Comparison of ENCODE assay signal across 19 mouse cellular contexts in the genomic region with DNA sequence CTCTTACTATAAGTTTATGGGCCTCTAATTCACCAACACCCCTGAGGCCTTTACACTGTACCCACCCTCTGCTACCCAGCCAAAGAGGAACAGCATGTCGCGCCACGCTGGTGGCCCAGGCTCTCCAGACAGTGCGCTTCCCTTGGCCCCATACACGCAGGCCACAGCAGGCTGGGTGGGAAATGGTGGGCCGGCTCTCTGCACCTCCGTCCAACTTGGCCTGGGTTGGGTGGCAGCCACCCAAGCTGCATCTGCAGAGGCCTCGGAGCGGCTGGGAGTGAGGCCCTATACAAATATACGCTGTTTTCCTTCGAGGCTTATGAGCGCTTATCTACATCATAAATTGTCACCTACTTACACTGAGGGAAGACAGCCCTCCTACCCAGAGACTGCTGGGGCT.
A peak's percentile ranks its signal among the peaks of the same experiment; 100 is the strongest.
DNase-seq lines count a peak whose midpoint lies in the region; ATAC-seq and TF ChIP-seq lines count a peak whose summit lies in the region.
"Had no signal": no experiment of that assay in that cellular context is flagged by ENCODE, and none has a peak within 500 bp of the region (broad histone marks: within the 10 kb centered on the region; RNA-seq: fewer than 3 reads in every experiment).

No protein-coding gene starts in this region.

- 0 out of 2 replicates have a peak, but pooled peaks have one; percentile 22 for ATAC-seq in intestine, embryonic 14.5 days (replicated peaks; ENCODE audit: low FRiP score, low TSS enrichment, low read depth)
- no peak for ATAC-seq in intestine, embryonic 16.5 days
- ATAC-seq in lung, embryonic 14.5 days (ENCODE audit: insufficient read depth), result peak; percentile 64; the same call in 1 of the 2 replicates
- ATAC-seq: forebrain, embryonic 15.5 days; midbrain, embryonic 16.5 days had no signal

- DNase-seq in gastrocnemius, postnatal 4 days (ENCODE audit: low spot score in 2 of 2), result peak; percentile 35 to 53
- DNase-seq in gastrocnemius, postnatal 36 days, result no peak
- no peak for DNase-seq in intestine, embryonic 14.5 days (ENCODE audit: low spot score)
- peak; percentile 69 for DNase-seq in lung, embryonic 14.5 days
- DNase-seq in lung, postnatal 25 days (ENCODE audit: low spot score), result no peak
- DNase-seq in lung, postnatal 14 days, result peak; percentile 34
- DNase-seq: adrenal gland, postnatal 10 days; B cell, adult 2 months; cerebellum, adult 11 months; kidney, adult 8-10 months; layer of hippocampus, adult 9-11 months; retina, postnatal 1 day had no signal

- peaks cover 10% of the 10 kb centered on the region for H3K4me1 ChIP-seq in intestine, embryonic 14.5 days (replicated peaks; ENCODE audit: control insufficient read depth, insufficient read depth, low read length)
- H3K4me1 ChIP-seq in intestine, embryonic 16.5 days (ENCODE audit: control insufficient read depth, insufficient read depth, low read length), result peaks cover 9% of the 10 kb centered on the region
- H3K4me1 ChIP-seq in lung, embryonic 14.5 days (ENCODE audit: insufficient read depth), result peaks cover 10% of the 10 kb centered on the region; the same call in 1 of the 2 replicates
- H3K4me1 ChIP-seq: forebrain, embryonic 15.5 days; hindbrain, embryonic 15.5 days; liver, embryonic 15.5 days had no signal

- TF ChIP-seq CTCF in lung, embryonic 14.5 days (IDR thresholded peaks at IDR 0.05; ENCODE audit: low read depth), result no peak

- intact Hi-C loops in gastrocnemius, postnatal 36 days (cut with DNase I), result no loop called here

- H3K27me3 ChIP-seq in intestine, embryonic 14.5 days (replicated peaks; ENCODE audit: control insufficient read depth, insufficient read depth, low read length), result peaks cover 28% of the 10 kb centered on the region
- H3K27me3 ChIP-seq in intestine, embryonic 16.5 days (replicated peaks; ENCODE audit: control insufficient read depth, insufficient read depth, low read length), result peaks cover 20% of the 10 kb centered on the region; the same call in 1 of the 2 replicates
- H3K27me3 ChIP-seq in lung, embryonic 14.5 days (ENCODE audit: insufficient read depth, low read length), result no peaks in the 10 kb centered on the region; the same call in 1 of the 2 replicates
- H3K27me3 ChIP-seq: forebrain, embryonic 15.5 days; liver, embryonic 15.5 days had no signal

- H3K9ac ChIP-seq in intestine, embryonic 14.5 days (ENCODE audit: low read length), result no peak overlapping the region
- no peak overlapping the region for H3K9ac ChIP-seq in intestine, embryonic 16.5 days (ENCODE audit: low read depth, low read length)
- no peak overlapping the region for H3K9ac ChIP-seq in lung, embryonic 14.5 days
- H3K9ac ChIP-seq: embryonic facial prominence, embryonic 12.5 days; forebrain, embryonic 15.5 days; heart, embryonic 13.5 days; hindbrain, embryonic 15.5 days; liver, embryonic 15.5 days had no signal

- H3K9me3 ChIP-seq in intestine, embryonic 14.5 days (ENCODE audit: control insufficient read depth, low read length), result peaks cover 5% of the 10 kb centered on the region; the same call in 1 of the 2 replicates
- H3K9me3 ChIP-seq in intestine, embryonic 16.5 days (ENCODE audit: control insufficient read depth, low read length), result peaks cover 5% of the 10 kb centered on the region
- H3K9me3 ChIP-seq in lung, embryonic 14.5 days (ENCODE audit: low read depth, low read length), result no peaks in the 10 kb centered on the region
- H3K9me3 ChIP-seq: forebrain, embryonic 15.5 days; heart, embryonic 13.5 days; hindbrain, embryonic 15.5 days; liver, embryonic 15.5 days had no signal

- no peaks in the 10 kb centered on the region for H3K36me3 ChIP-seq in intestine, embryonic 14.5 days (ENCODE audit: control insufficient read depth, insufficient read depth, low read length)
- H3K36me3 ChIP-seq in intestine, embryonic 16.5 days (ENCODE audit: control insufficient read depth, insufficient read depth, low read length), result no peaks in the 10 kb centered on the region
- no peaks in the 10 kb centered on the region for H3K36me3 ChIP-seq in lung, embryonic 14.5 days (ENCODE audit: insufficient read depth)
- H3K36me3 ChIP-seq: embryonic facial prominence, embryonic 12.5 days; forebrain, embryonic 15.5 days; heart, embryonic 13.5 days; hindbrain, embryonic 15.5 days; liver, embryonic 15.5 days had no signal

- H3K27ac ChIP-seq in intestine, embryonic 14.5 days (ENCODE audit: low read depth), result no peak overlapping the region
- H3K27ac ChIP-seq in intestine, embryonic 16.5 days (ENCODE audit: low read length), result no peak overlapping the region
- no peak overlapping the region for H3K27ac ChIP-seq in lung, embryonic 14.5 days (ENCODE audit: low read depth)
- H3K27ac ChIP-seq: embryonic facial prominence, embryonic 12.5 days; forebrain, embryonic 15.5 days; heart, embryonic 13.5 days; hindbrain, embryonic 15.5 days; liver, embryonic 15.5 days had no signal

- H3K4me2 ChIP-seq in intestine, embryonic 14.5 days (ENCODE audit: low read length), result no peak overlapping the region
- H3K4me2 ChIP-seq in intestine, embryonic 16.5 days (ENCODE audit: low read depth, low read length), result no peak overlapping the region
- H3K4me2 ChIP-seq in lung, embryonic 14.5 days, result no peak overlapping the region
- H3K4me2 ChIP-seq: embryonic facial prominence, embryonic 12.5 days; forebrain, embryonic 15.5 days; heart, embryonic 13.5 days; hindbrain, embryonic 15.5 days; liver, embryonic 15.5 days had no signal

- WGBS in intestine, embryonic 14.5 days, result 61% methylated on average over 12 of the region's 12 CpGs
- 63% methylated on average over 12 of the region's 12 CpGs for WGBS in intestine, embryonic 16.5 days
- WGBS in lung, embryonic 14.5 days, result 59% methylated on average over 12 of the region's 12 CpGs

- no peak overlapping the region for H3K4me3 ChIP-seq in intestine, embryonic 14.5 days (ENCODE audit: low read depth, low read length)
- no peak overlapping the region for H3K4me3 ChIP-seq in intestine, embryonic 16.5 days (ENCODE audit: low read length)
- no peak overlapping the region for H3K4me3 ChIP-seq in lung, embryonic 14.5 days (ENCODE audit: low read depth, low read length)
- H3K4me3 ChIP-seq: embryonic facial prominence, embryonic 12.5 days; forebrain, embryonic 15.5 days; heart, embryonic 13.5 days; hindbrain, embryonic 15.5 days; liver, embryonic 15.5 days had no signal

Comparison
In these comparisons a context has a peak if more than half of its experiments do, and no peak if none do; other contexts are left out.
1. DNase-seq: peak in gastrocnemius, postnatal 4 days (2 of 2), lung, embryonic 14.5 days (single experiment) and lung, postnatal 14 days (single experiment); none in gastrocnemius, postnatal 36 days (0 of 2), intestine, embryonic 14.5 days (single experiment) and lung, postnatal 25 days (single experiment).